Mouse (Mus musculus) right cerebral cortex, postnatal 25 days (tissue): Measurements from ENCODE around the gene App.
A peak's percentile ranks its signal among the peaks of the same experiment; 100 is the strongest.

Experiments
- DNase-seq: peaks from one replicate; pipeline ENCODE4 v3.0.0; 2022

App gene

GRCm38 (mm10) chr16:84966096-84966495 is 207.5 kb downstream of the App start:
- no peak for DNase-seq

- no peak for DNase-seq
These were observed 209.6 kb downstream of the App start for GRCm38 (mm10) chr16:84963960-84964359.

- DNase-seq, result peak; percentile 46
These were observed 210.0 kb downstream of the App start for GRCm38 (mm10) chr16:84963527-84963926.

DNA sequence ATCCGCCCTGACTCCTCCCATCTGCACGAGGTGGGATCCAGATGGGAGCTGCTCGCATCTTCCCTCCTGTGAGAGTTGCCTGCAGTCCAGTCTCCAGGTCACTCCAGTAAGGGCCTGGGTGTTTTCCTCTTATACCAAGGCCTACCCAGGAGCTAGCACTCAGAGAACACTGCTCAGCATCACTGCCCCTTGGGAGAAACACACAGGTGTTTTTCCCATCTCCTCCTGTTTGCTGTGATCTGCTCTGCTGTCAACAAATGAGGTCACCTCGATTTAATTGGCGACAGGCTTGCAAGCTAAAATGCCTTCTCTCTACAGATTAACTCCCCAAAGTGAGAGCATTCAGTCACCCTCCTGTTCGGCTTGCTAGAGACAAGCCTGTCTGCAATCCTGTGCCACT is 216.3 kb downstream of the App start:
- no peak for DNase-seq

- no peak for DNase-seq
These were observed 216.9 kb downstream of the App start for GRCm38 (mm10) chr16:84956690-84957089.

- no peak for DNase-seq
These were observed 217.7 kb downstream of the App start for GRCm38 (mm10) chr16:84955840-84956239.

- DNase-seq, result peak; percentile 84
These were observed 218.2 kb downstream of the App start for GRCm38 (mm10) chr16:84955204-84955839.

DNA sequence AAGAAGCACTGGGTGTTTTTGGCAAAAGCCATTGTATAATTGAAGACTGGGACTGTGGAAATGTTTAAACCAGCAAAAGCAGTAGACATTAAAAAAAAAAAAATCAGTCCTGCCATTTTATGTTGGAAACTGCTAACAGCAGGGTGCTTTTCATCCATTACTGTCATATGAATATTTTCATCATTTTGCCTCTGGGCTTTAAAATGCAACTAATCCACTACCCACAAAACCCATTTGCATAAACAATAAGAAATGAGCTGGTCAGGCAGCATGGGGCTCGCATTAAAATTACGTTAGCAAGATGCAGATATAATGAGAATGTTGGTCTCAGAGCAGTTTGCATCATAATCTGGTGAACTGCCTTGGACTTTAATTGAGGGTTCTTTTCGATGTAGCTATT is 242.5 kb downstream of the App start:
- no peak for DNase-seq

- DNase-seq, result no peak
These were observed 245.7 kb downstream of the App start for GRCm38 (mm10) chr16:84927827-84928226.

- no peak for DNase-seq
These were observed 253.8 kb downstream of the App start for GRCm38 (mm10) chr16:84919649-84920308.

DNA sequence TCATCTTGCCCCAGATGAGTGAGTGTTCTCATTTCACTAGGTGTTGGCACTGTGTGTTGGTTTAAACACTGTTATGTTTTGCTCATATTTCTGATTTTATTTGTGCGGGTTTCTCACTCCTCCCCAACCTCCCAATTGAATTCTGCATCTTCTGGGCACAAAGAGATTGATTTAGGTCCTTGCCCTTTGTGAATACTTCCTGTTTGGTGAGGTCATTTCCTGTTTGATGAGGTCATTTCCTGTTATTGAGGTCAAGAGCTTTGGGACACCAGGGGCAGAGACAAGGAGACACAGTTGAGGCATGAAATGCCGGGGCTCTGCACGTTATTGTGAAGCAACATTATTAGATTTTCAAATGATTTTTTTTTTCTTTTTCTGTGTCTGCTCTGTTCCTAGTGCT is 254.5 kb downstream of the App start:
- DNase-seq, result no peak

GRCm38 (mm10) chr16:84916772-84917171 is 256.8 kb downstream of the App start:
- no peak for DNase-seq

GRCm38 (mm10) chr16:84911477-84912165 is 261.9 kb downstream of the App start:
- DNase-seq, result no peak

GRCm38 (mm10) chr16:84902995-84903394 is 270.6 kb downstream of the App start:
- DNase-seq, result no peak
